In genomic region chr5:134313451-134314067, GRCm38 (mm10) we compare ENCODE assay signal across 7 mouse cellular contexts. TPM values are rescaled to one million over a fixed set of nuclear protein-coding genes. Genes with fewer than 3 reads are reported as not detected.
DNase-seq lines count a peak whose midpoint lies in the region; ATAC-seq and TF ChIP-seq lines count a peak whose summit lies in the region.

No protein-coding gene starts in this region.

- peak overlapping the region; percentile 100 for H3K9ac ChIP-seq in embryonic facial prominence, embryonic 11.5 days (replicated peaks; ENCODE audit: low read length)
- peak overlapping the region; percentile 98 for H3K9ac ChIP-seq in limb, embryonic 12.5 days (replicated peaks)
- H3K9ac ChIP-seq in midbrain, embryonic 15.5 days: peak overlapping the region; percentile 94

- H3K36me3 ChIP-seq in embryonic facial prominence, embryonic 11.5 days (replicated peaks; ENCODE audit: control insufficient read depth, insufficient read depth, low read depth, low read length): peaks cover 8% of the 10 kb centered on the region
- no peaks in the 10 kb centered on the region; the same call in 1 of the 2 replicates for H3K36me3 ChIP-seq in kidney, adult 2 months (ENCODE audit: control insufficient read depth, insufficient read depth, low read length)
- H3K36me3 ChIP-seq in limb, embryonic 12.5 days: peaks cover 30% of the 10 kb centered on the region
- peaks cover 6% of the 10 kb centered on the region; the same call in 1 of the 2 replicates for H3K36me3 ChIP-seq in midbrain, embryonic 15.5 days (replicated peaks)
- H3K36me3 ChIP-seq in spleen, adult 2 months (ENCODE audit: control insufficient read depth, insufficient read depth, low read length): 0 out of 2 replicates have a peak, but pooled peaks cover 2% of the 10 kb centered on the region

- peak; percentile 80 for ATAC-seq in embryonic facial prominence, embryonic 11.5 days (replicated peaks; ENCODE audit: insufficient number of reproducible peaks, low FRiP score, low TSS enrichment, low read depth)
- ATAC-seq in limb, embryonic 12.5 days (ENCODE audit: insufficient number of reproducible peaks, insufficient read depth, low FRiP score, low TSS enrichment, low read depth): peak; percentile 81
- ATAC-seq in midbrain, embryonic 15.5 days (replicated peaks): peak; percentile 83

- no peaks in the 10 kb centered on the region for H3K9me3 ChIP-seq in embryonic facial prominence, embryonic 11.5 days (replicated peaks; ENCODE audit: control insufficient read depth, low read length)
- 0 out of 2 replicates have a peak, but pooled peaks cover 4% of the 10 kb centered on the region for H3K9me3 ChIP-seq in limb, embryonic 12.5 days
- H3K9me3 ChIP-seq in midbrain, embryonic 15.5 days: no peaks in the 10 kb centered on the region

- no peaks in the 10 kb centered on the region for H3K27me3 ChIP-seq in embryonic facial prominence, embryonic 11.5 days (ENCODE audit: control insufficient read depth, insufficient read depth, low read length)
- H3K27me3 ChIP-seq in kidney, adult 2 months (replicated peaks; ENCODE audit: control insufficient read depth, insufficient read depth, low read length): no peaks in the 10 kb centered on the region
- H3K27me3 ChIP-seq in limb, embryonic 12.5 days: no peaks in the 10 kb centered on the region
- H3K27me3 ChIP-seq in midbrain, embryonic 15.5 days (replicated peaks): no peaks in the 10 kb centered on the region
- H3K27me3 ChIP-seq in spleen, adult 2 months (ENCODE audit: control insufficient read depth, insufficient read depth, low read length): no peaks in the 10 kb centered on the region

- 0 out of 2 replicates have a peak, but pooled peaks have one; percentile 7 for TF ChIP-seq CTCF in kidney, adult 2 months (conservative IDR thresholded peaks at IDR 0.05; ENCODE audit: insufficient read depth, insufficient read length, low read depth, low read length)
- no peak for TF ChIP-seq CTCF in spleen, adult 2 months (IDR thresholded peaks at IDR 0.05; ENCODE audit: extremely low read depth, insufficient read depth, insufficient read length, insufficient replicate concordance)

- under 1% methylated on average over 63 of the region's 68 CpGs for WGBS in embryonic facial prominence, embryonic 11.5 days
- WGBS in kidney, adult 2 months: under 1% methylated on average over 68 of the region's 68 CpGs
- WGBS in limb, embryonic 12.5 days: under 1% methylated on average over 57 of the region's 68 CpGs
- under 1% methylated on average over 53 of the region's 68 CpGs for WGBS in midbrain, embryonic 15.5 days
- WGBS in spleen, adult 2 months: under 1% methylated on average over 63 of the region's 68 CpGs

- TF ChIP-seq POLR2A in kidney, adult 2 months (IDR thresholded peaks at IDR 0.05; ENCODE audit: low read depth, low read length): peak; percentile 72
- TF ChIP-seq POLR2A in spleen, adult 2 months (IDR thresholded peaks at IDR 0.05; ENCODE audit: low read depth, low read length): peak; percentile 22; the same call in 1 of the 2 replicates

- H3K4me2 ChIP-seq in embryonic facial prominence, embryonic 11.5 days (ENCODE audit: low read depth, low read length): peak overlapping the region; percentile 55
- peak overlapping the region; percentile 71 for H3K4me2 ChIP-seq in limb, embryonic 12.5 days
- peak overlapping the region; percentile 62 for H3K4me2 ChIP-seq in midbrain, embryonic 15.5 days

- peak overlapping the region; percentile 100 for H3K27ac ChIP-seq in embryonic facial prominence, embryonic 11.5 days (replicated peaks; ENCODE audit: low read depth, low read length)
- H3K27ac ChIP-seq in kidney, adult 2 months (ENCODE audit: insufficient read depth, low read depth, low read length): peak overlapping the region; percentile 100
- peak overlapping the region; percentile 100 for H3K27ac ChIP-seq in limb, embryonic 12.5 days
- peak overlapping the region; percentile 99 for H3K27ac ChIP-seq in midbrain, embryonic 15.5 days
- peak overlapping the region; percentile 96 for H3K27ac ChIP-seq in spleen, adult 2 months (ENCODE audit: insufficient read depth, low read length)

- H3K4me1 ChIP-seq in embryonic facial prominence, embryonic 11.5 days (ENCODE audit: control insufficient read depth, insufficient read depth, low read length): no peaks in the 10 kb centered on the region
- H3K4me1 ChIP-seq in kidney, adult 2 months (ENCODE audit: control insufficient read depth, insufficient read depth, low read length): peaks cover 18% of the 10 kb centered on the region
- H3K4me1 ChIP-seq in limb, embryonic 12.5 days (replicated peaks): peaks cover 31% of the 10 kb centered on the region
- peaks cover 40% of the 10 kb centered on the region for H3K4me1 ChIP-seq in midbrain, embryonic 15.5 days
- peaks cover 4% of the 10 kb centered on the region for H3K4me1 ChIP-seq in spleen, adult 2 months (ENCODE audit: control insufficient read depth, insufficient read depth, insufficient read length)

- DNase-seq in adrenal gland, postnatal 14 days: peak; percentile 99
- peak; percentile 97 for DNase-seq in embryonic facial prominence, embryonic 11.5 days (ENCODE audit: low spot score)
- DNase-seq in heart, adult 18-20 months: peak; percentile 95 to 97
- peak; percentile 99 for DNase-seq in kidney, adult 2 months
- DNase-seq in spleen, adult 2 months (ENCODE audit: low read depth in 1 of 2, low spot score in 2 of 2): peak; percentile 54 to 84

- H3K4me3 ChIP-seq in embryonic facial prominence, embryonic 11.5 days (ENCODE audit: low read depth, low read length): peak overlapping the region; percentile 92
- peak overlapping the region; percentile 92 for H3K4me3 ChIP-seq in kidney, adult 2 months (ENCODE audit: insufficient read depth, low read depth, low read length)
- peak overlapping the region; percentile 81 for H3K4me3 ChIP-seq in limb, embryonic 12.5 days (replicated peaks)
- peak overlapping the region; percentile 82 for H3K4me3 ChIP-seq in midbrain, embryonic 15.5 days
- peak overlapping the region; percentile 97 for H3K4me3 ChIP-seq in spleen, adult 2 months (ENCODE audit: extremely low read depth, insufficient read depth, insufficient read length)

RNA-seq across cellular contexts. Expression of gene Gtf2i, which starts 1.0 kb away (rescaled TPM):
- 231 and 237 TPM in 2 replicates for total RNA-seq in adrenal gland, postnatal 14 days (2021)
- 186 and 193 TPM in 2 replicates for polyA plus RNA-seq in embryonic facial prominence, embryonic 11.5 days (2014; fragmentation: Nextera tagmentation; extraction: Ambion mirVana)
- 100 to 1,000 TPM; 188 to 197 TPM for total RNA-seq in heart, adult 18-20 months (2021)
- polyA plus RNA-seq in kidney, adult 2 months (2012; rRNA removed): 86.4 and 103 TPM in 2 replicates
- 235 and 236 TPM in 2 replicates for polyA plus RNA-seq in limb, embryonic 12.5 days (2016; fragmentation: Nextera tagmentation; extraction: Ambion mirVana)
- 142 and 149 TPM in 2 replicates for polyA plus RNA-seq in midbrain, embryonic 15.5 days (2015; fragmentation: Nextera tagmentation; extraction: Ambion mirVana)
- 44.7 and 48.2 TPM in 2 replicates for polyA plus RNA-seq in spleen, adult 2 months (2012; rRNA removed)

Comparison
In these comparisons a context has a peak if more than half of its experiments do, and no peak if none do; other contexts are left out.
1. Peak in every context shown above with its lines: DNase-seq, ATAC-seq, H3K4me3 ChIP-seq and H3K27ac ChIP-seq.